Mouse (Mus musculus): ENCODE results near the gene Eif3i.

GRCm38 (mm10) chr4:129584884-129585608 lies 15.4 kb downstream of the Eif3i start:
- peak; percentile 40; the same call in 1 of the 2 replicates for TF ChIP-seq CTCF (IDR thresholded peaks at IDR 0.05; ENCODE audit: low read depth, low read length)
- TF ChIP-seq POLR2AphosphoS5 (IDR thresholded peaks at IDR 0.05; ENCODE audit: insufficient replicate concordance, low read depth, low read length), result no peak
